Mouse (Mus musculus) T-cell, adult 2 months (primary cell): Measurements from ENCODE around the gene Atxn2.
"Not testable (repeated sequence)": the region's sequence is repeated elsewhere in the genome, so short reads cannot be mapped to it uniquely, and the experiment has no call there.

Source experiments
- DNase-seq: peaks from one replicate; pipeline ENCODE4 v3.0.0; 2022; ENCODE audit warnings: low spot score

Gene Atxn2

DNA sequence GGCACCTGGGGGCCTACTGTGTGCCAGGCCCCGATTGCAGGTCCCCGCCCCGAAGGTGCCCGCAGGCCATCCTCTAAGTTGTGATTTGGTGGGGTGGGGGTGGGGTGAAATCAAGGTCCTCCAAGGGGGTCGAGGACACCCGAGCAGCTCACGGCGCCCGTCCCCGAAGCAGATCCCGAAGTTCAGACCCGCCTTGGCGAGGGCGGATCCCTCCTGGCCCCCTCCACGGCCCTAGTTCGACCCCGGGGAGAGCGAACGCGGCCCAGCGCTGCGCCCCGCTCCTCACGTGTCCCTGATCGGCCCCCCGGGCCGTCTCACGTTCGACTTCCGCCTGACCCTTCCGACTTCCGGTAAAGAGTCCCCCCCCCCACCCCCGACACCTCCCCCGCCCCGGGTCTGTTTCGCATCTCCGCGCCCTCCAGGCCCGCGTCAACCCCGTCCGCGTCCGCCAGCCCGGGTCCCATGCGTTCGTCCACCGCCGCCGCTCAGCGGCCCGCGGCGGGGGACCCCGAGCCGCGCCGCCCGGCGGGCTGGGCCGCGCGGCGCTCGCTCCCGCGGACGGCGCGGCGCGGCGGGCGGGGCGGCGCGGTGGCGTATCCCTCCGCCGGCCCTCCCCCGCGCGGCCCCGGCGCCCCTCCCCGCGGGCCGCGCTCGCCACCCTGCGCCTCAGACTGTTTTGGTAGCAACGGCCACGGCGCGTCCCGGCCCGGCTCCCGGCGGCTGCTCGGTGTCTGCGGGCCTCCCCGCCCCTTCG is at the start of gene Atxn2:
Gene Atxn2 (plus strand): TSS at position 164 of the 754 bp plus-strand sequence.
- peak; percentile 78 for DNase-seq

DNA sequence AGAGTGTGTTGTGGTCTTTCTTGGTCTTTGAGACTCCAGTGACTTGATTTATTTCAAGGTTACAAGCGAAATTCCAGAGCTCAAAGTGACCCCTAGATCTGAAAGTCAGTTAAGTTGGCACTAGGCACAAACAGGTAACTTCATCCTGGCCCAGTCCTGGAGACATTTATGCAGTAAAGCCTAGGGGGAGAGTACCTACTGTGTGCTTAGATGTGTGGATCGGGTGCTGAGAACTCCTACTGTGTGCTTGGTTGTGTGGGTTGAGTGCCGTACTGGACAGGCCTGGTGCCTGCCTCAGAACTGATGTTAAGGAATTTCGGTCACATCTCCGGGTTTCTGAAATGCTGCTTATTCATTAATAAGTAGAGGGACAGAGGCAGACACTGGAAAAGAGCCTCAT is 49.6 kb upstream of the Atxn2 start:
- DNase-seq, result no peak

DNA sequence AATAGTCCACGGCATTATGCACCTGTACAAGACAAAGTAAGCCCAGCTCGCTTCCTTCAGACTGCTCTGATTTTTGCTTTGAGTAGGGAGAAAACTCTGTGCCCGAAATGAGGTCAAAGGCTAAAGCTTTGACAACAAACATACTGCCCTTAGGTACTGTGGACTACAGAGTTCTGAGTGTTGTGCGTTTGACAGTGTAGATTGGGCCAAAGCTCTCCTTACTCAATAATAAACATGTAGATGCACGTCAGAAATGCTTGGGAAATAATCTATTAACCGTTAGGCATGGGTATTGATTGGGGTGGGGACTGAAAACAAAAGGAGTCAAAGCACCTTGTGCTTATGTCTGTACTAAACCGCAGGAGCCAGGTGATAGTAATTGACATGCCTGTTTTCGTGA is 47.7 kb upstream of the Atxn2 start:
- DNase-seq, result no peak

DNA sequence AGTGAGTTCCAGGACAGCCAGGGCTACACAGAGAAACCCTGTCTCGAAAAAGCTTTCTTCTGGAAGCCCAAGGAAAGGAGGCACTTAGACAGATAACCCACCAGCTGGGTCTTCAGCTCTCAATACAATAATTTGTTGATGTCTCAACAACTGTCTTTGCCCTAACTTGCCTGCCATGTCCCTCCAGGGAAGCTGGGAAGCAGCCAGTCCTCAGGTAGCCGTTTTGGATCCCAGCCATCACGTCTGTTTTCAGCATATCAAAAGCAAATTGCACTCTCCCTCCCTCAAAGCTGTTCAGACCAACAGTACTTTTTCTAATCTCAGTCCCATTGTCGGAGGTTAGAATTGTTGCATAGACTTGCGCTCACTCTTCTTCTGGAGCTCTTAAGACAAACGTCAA is 47.1 kb upstream of the Atxn2 start:
- DNase-seq, result no peak

DNA sequence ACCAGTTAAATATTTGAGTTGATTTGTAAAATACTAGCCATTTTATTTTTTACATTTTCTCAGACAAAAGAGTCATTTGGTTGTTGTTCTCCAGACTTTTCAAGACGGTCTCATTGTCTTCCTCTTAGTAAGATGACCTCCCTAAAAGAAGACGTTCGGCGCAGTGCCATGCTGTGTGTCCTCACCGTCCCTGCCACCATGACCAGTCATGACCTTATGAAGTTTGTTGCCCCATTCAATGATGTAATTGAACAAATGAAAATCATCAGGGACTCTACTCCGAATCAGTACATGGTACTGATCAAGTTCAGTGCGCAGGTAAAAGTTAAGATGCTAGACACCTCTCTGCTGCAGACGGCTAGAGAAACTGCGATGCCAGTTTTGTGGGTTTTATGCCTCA is 46.2 kb upstream of the Atxn2 start:
- DNase-seq, result no peak

DNA sequence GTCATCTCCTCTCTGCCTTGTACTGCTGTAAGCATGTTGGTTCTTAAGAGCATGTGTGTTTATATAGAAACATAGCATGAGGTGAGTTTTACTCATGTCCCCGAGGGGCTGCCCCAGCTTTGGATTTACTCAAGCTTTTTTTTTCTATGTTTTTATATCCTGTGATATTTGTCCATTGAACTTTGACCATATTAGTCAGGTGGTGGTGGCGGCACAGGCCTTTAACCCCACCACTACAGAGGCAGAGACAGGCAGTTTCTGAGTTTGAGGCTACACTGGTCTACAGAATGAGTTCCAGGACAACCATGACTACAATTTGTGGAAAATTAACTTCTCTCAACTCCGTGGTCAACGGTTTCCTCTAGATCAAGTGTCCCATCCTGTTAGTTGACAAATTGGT is 44.1 kb upstream of the Atxn2 start:
- no peak for DNase-seq

DNA sequence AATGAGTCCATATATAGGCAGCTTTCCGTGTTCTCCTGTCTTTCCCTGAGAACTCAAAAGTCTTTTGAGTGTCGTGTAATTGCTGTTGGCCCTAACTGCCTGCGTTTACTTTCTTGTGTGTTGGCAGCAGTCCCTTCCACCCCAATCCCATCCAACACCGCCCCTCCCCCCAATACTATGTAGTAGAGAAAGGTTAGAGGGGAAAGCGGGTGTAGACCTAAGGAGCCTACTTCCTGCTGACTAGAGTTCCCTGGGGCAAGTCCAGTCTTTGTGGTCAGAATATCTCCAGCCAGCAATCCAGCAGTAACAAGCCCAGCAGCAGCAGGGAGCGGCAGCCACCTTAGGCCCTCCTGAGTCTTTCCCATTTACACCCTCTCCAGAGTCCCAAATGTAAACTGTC is 42.7 kb upstream of the Atxn2 start:
- no peak for DNase-seq

DNA sequence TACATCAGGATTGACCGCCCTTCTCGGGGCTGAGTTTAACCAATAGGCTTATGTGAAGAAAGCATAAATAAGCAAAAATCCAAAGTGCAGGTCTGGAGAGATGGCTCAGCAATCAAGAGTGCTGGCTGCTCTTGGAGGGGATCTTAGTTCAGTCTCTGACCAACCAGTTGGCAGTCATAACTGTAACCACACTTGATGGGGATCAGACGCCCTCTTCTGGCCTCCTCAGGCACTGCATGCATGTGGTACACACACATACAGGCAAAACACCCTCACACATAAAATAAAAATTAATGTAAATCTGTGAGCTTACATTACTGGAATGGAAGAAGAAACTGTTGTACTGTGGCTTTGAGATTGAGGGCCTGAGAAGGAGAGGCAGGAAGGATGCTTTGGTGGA is 40.7 kb upstream of the Atxn2 start:
- DNase-seq, result peak; percentile 41

DNA sequence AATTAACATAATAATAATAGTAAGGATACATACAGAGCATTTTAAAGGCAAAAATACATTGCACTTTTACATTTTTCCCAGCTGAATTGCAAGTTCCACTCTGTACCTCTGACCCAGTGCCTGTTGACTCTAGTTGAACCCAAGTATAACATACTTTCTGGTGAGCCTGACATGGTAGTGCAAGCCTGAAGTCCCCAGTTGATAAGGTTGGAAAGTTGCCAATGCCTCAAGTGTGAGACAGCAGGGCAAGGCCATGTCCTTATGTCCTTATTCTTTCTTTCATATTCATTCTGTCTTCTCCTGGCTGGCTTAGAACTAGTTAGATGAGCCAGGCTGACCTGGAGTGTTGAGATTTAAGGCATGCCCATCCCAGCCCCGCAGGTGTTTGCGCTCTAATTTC is 28.9 kb upstream of the Atxn2 start:
- DNase-seq, result no peak

DNA sequence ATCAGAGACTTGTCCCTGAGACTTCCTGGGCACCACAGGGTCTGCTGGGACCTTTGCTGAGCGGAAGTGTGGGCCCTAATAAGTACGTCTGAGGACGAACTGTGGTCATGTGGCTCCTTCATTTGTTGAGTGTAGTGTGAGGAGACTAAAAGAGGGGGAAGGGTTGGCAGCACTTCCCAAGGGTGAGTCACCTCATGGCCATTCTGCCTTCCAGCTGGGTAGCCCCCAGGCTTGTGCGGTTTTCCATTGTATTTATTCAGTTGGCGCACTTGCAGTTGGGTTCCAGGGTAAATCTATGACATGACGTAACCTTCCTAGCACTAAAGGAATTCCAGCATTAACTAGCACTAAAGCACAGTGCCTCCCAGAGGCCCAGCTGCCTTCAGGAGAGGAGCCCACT is 25.6 kb upstream of the Atxn2 start:
- no peak for DNase-seq

DNA sequence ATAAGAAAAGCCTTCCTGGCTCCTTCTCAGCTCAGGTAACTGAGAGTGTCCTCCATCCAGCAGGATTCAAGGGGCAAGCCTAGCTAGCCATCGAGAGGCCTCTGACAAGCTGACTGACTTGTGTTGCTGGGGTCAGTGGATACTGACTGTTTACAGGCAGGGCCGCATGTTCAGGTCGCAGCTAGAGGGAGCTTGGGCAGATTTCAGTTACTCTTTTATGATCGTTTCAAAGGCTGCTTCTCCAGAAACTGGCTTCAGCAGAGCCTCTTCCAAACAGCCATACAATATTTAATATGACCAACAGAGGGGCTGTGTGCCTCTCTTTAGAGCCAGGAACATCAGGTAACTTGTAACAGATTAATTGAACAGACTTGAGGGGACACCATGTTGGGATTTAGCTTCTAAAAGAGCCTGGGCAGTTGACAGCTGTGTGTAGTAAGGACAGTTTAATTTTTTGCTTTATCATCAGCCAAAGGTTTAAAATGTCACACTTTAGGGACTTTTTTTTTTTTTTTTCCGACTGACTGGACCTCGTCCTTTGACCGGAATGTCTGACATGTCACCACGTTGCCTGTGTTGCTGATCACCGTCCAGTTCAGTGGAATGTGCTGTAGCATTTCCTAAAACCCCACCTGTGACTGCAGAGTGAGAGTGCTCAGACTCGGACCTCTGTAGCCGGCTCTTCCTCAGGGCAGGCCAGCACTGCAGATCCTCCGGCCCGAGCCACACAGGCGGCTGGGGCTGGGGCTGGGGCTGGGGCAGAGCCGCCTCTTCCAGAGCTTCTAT is 24.8 kb upstream of the Atxn2 start:
- no peak for DNase-seq

DNA sequence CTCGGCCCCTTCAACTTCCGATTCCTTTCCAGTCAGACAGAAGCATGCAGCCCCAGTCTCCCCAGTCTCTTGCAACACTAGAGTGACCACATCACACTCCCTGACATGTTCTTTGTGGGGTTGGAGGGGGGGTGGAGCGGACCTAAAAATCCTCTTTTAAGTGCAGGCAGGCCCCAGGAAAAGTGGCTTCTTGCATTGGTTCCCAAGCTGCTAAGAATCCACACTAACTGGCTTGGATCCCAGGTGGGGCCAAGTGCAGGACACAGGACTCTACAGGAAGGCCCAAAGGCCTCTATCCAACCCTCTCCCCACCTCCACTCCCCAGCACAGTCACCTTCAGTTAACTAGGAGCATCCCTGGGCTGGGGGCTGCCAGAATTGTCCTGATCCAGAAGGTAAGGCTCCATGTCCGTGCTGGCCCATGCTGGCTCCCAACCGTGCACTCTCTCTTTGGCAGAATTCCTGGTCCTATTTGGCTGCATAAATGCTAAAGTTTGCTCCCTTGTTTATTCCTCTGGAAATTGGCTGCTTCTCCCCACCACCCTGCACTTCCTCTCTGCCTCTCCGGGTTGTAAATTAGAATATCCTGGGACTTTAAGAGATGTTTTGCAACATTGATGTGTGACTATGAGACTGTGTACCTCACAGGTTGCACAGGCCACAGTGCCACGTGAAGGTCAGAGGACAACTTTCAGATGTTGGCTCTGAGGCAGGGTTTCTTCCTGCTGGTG is 20.5 kb upstream of the Atxn2 start:
- DNase-seq, result no peak

DNA sequence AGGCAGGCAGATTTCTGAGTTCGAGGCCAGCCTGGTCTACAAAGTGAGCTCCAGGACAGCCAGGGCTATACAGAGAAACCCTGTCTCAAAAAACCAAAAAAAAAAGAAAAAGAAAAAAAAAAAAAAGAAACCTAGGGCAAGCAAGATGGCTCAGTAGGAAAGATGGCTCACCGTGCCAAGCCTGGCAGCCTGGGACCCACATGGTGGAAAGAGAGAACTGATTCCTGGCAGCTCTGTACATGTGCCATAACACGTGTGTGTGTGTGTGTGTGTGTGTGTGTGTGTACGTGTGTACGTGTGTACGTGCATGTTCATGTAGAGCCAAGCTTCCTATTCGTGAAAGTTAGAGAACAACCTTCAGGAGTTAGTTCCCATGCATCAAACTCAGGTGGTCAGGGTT is 19.7 kb upstream of the Atxn2 start:
- DNase-seq, result not testable (repeated sequence)

DNA sequence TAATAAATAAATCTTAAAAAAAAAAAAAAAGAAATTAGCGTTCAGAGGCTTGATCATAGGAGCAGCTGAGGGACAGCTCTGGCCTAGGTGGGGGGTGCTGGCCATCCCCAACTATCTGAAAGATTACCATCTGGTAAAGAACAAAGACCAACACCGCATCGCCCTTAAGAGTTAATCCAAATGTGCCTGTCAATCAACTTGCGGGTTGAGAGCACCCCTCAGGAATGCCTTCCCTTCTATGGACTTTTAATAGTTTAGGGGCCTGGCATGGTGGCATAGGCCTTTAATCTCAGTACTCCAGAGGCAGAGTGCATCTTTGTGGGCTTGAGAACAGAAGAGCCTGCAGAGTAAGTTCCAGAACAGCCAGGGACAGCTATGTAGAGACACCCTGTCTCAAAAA is 18.2 kb upstream of the Atxn2 start:
- DNase-seq, result no peak

DNA sequence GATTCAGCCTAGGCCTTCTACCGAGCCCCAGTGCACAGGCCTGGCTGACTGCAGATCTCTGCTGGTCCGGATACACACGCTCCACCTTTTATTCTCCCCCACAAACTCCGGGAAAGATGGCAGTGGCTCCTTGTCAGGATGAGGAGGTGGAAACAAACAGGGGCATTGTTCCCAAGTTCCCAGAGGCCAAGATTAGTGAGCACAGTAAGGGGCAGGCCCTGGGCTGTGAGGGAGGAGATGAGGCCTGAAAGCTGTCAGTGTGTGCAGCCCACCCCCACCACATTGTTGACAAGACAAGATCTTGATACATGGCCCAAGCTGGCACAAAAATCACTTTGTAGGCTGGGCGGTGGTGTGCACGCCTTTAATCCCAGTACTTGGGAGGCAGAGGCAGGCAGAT is 14.4 kb upstream of the Atxn2 start:
- no peak for DNase-seq

DNA sequence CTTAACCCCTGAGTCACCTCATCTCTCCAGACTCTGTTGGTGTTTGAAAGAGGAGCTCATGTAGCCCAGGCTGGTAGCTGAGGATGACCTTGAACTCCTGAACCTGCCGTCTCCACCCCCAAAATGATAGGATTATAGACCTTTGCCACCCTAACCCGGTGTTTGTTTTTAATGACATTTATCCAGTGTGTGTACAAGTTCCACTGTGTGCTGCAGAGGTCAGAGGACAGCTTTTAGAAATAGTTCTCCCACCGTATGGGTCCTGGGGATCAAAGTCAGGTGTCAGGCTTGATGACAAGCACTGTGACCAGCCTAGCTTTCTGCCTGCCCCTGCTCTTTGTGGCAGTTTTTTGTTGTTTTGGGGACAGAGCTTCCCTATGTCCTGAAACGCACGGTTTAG is 11.2 kb upstream of the Atxn2 start:
- no peak for DNase-seq

DNA sequence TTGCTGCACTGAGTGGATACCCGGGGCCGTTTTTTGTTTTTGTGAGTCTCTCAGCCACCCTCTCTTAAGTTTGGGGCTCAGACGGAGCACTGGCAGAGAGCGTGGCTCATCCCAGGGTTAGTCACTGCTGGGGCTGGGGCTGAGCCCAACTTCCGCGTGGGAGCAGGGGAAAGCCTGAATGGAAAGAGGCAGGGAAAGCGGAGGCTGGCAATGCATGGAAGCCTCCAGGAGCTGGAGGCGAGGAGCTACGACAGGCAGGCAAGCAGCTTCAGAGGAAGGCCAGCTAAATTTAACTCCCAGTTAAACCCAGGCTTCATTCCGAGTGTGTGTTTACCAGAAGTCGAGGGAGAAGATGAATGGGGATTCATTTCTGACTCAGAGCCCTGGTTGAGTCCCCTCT is 10.6 kb upstream of the Atxn2 start:
- DNase-seq, result no peak

DNA sequence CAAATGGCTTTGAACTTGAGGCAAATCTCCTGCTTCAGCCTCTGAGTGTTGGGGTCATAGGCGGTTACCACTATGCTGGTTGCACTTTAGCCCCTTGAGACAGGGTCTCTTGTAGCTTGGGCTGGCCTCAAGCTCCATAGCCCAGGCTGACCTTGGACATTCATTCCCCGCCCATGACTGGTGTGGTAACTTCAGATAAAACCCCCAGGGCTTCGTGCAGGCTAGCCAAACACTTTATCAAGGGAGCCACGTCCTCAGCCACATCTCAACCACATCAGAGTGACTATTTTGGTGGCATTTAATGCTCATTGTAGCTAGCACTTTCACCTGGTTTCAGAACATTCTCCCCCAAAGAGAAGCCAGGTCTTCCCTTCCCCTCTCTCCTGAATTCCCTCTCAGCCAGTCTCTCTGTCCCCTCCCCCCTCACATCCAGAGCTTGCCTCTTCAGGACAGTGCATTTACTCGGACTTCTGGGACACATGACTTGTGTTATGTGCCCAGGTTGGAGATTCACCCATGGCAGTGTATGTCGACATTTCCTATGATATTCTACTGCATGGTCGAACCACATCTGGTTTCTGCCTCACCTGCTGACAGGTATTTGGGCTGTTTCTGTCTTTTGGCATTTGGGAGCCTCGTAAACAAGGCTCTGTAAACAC is 9.9 kb upstream of the Atxn2 start:
- DNase-seq, result no peak

DNA sequence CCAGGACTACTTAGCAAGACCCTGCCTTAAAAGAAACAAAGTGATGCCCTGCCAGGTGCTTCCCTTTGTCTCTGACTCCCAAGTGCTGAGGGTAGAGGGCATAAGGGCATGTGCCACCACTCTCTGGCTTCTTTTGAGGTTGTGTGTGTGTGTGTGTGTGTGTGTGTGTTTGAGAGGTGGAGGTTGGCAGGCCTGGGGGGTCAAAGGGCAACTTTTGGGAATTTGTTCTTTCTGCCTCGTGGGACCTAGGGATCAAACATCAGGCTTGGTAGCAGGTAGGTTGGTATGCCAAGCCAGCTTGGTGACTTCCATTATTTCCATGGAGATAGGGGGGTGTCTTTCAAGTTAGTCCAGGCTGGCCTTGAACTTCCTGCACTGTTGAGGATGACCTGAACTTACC is 7.8 kb upstream of the Atxn2 start:
- no peak for DNase-seq

DNA sequence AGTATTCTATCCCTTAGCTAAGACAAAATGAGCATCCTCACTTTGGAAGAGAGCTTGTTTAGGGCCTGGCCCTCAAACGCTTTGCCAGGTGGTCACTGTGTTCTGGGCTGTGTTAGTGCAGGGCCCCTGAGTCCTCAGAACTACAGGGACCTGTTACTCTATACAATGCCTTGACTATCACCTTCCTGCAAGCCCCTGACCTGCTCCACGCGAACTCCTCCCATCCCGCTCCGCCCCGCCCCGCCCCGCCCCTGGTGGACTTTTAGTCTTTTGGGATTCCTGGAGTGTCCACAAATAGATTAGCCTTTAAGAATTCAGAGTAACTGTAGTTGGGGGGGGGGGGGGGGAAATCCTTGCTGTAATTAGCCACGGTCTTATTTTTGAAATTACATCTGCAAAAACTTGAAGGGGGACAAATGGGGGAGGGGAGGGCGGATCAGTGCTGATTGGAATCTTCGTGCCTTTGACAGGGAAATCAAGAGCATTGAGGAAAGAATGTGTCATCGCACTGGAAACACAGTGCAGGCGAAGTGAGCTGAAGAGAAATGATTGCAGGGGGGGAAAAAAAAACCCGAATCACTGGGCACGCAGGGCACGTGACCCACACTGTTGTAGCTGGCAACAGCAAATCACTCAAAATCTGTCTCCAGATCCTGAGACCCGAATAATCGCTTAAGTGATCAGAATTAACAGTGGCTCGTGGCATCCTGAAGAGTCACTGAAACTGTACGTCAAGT is 6.5 kb upstream of the Atxn2 start:
- DNase-seq, result no peak

DNA sequence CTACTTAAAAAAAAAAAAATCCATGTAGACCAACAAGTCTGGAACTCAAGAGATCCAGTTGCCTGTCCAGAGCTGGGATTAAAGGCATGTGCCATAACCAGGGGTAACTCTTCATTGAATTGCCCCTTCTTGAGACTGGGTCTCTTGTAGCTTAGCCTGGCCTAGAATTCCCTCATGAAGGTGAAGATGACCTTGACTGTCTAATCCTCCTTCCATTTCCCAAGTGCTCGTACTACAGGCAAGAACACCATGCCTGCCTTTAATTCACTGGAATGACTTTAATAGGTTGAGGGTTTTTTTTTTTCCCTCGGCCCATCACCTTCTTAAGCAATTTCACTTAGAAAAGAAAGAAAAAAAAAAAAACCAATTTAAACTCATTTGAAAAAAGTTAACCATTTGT is 735 bp upstream of the Atxn2 start:
- no peak for DNase-seq

DNA sequence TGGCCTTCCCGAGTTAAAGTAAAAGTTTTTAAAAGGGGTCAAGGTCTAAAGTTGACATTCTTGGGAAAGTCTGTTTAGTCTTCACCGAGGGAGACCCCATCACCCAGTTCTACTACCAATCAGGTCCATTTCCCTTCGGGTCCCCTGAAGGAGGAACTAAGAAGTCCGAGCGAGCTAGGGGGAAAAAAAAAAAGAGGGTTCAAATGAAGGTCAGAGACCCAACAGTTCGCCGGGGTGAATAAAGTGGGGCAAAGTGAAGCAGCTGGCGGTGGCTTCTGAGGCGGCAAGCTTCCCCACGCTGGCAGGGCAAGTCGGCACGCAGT is 325 bp upstream of the Atxn2 start:
- DNase-seq, result no peak
